Mouse (Mus musculus) neural tube, embryonic 11.5 days (tissue): ENCODE results near the gene Ppfia4. TPM values are rescaled to one million over a fixed set of nuclear protein-coding genes. Genes with fewer than 3 reads are reported as not detected.

ENCODE experiments used
- ATAC-seq: fragments of 200-750 bp; cut with Nextera tagmentation; 2 replicates; pipeline ENCODE4 v1.8.0; 2017; ENCODE audit warnings: moderate number of reproducible peaks, mild to moderate bottlenecking, moderate TSS enrichment, moderate library complexity; ENCODE audit not compliant: insufficient read depth, low FRiP score, low TSS enrichment
- DNase-seq: peaks from one replicate; pipeline ENCODE4 v3.0.0-alpha.2; 2015; ENCODE audit warnings: low spot score
- H3K27ac ChIP-seq: fragments of 300-500 bp; sonication (generic); 2 replicates; pipeline ENCODE4 v1.5.1; 2014; ENCODE audit warnings: low read depth, mild to moderate bottlenecking, low read length
- H3K27me3 ChIP-seq: fragments of 300-500 bp; sonication (generic); 2 replicates; pipeline ENCODE4 v1.6.1; 2014; ENCODE audit warnings: mild to moderate bottlenecking, low read length, mixed read lengths; ENCODE audit not compliant: control insufficient read depth, insufficient read depth
- H3K36me3 ChIP-seq: fragments of 300-500 bp; sonication (generic); 2 replicates; pipeline ENCODE4 v1.6.1; 2014; ENCODE audit warnings: mild to moderate bottlenecking, low read length, moderate library complexity, mixed read lengths; ENCODE audit not compliant: control insufficient read depth, insufficient read depth
- H3K4me1 ChIP-seq: fragments of 300-500 bp; sonication (generic); 2 replicates; pipeline ENCODE4 v1.6.1; 2014; ENCODE audit warnings: low read length, mixed read lengths; ENCODE audit not compliant: control insufficient read depth, insufficient read depth
- H3K4me2 ChIP-seq: fragments of 300-500 bp; sonication (generic); 2 replicates; pipeline ENCODE4 v1.6.1; 2014; ENCODE audit warnings: low read depth, mild to moderate bottlenecking, moderate library complexity
- H3K4me3 ChIP-seq: fragments of 300-500 bp; sonication (generic); 2 replicates; pipeline ENCODE4 v1.5.1; 2014; ENCODE audit warnings: low read depth, low read length
- H3K9ac ChIP-seq: fragments of 300-500 bp; sonication (generic); 2 replicates; pipeline ENCODE4 v1.6.1; 2014; ENCODE audit warnings: mild to moderate bottlenecking, low read length
- H3K9me3 ChIP-seq: fragments of 300-500 bp; sonication (generic); 2 replicates; pipeline ENCODE4 v1.6.1; 2016; ENCODE audit warnings: low read length; ENCODE audit not compliant: control insufficient read depth
- whole genome bisulfite sequencing: fragments of 180-500 bp; shearing (Covaris S2); extraction: QIAGEN DNeasy Blood & Tissue Kit; methylation state at CpG from one replicate; pipeline ENCODE4 v1.1.7; 2014; 5-methylcytosine and 5-hydroxymethylcytosine counted together
- polyA plus RNA-seq: library from polyadenylated mRNA; unstranded; fragments of >200 nt; fragmentation: Nextera tagmentation; extraction: Ambion mirVana; gene quantifications from 2 replicates; pipeline ENCODE4 v1.2.1, GENCODE M21; 2014

Gene Ppfia4
- polyA plus RNA-seq, 1 experiment from 2014 or later, result 3.9 TPM

DNA sequence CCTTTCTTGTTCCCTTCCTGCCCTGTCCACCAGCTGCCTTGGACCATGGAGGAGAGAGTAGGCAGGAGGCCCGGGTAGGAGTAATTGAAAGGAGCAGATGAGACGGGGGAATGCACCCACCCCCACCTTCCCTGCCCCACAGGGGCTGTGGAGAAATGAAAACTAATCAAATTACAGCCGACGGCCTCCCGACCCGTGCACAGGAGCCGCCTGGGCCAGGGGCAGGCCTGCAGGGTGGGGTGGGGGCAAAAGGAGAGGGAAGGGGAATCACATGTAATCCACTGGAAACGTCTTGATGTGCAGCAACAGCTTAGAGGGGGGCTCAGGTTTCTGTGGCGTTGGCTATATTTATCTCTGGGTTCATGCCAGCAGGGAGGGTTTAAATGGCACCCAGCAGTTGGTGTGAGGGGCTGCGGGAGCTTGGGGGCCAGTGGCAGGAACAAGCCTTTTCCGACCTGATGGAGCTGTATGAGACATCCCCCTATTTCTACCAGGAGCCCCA, 43.1 kb downstream of the Ppfia4 start, which contains the start of gene Myog:
Gene Myog, plus strand, starts transcription at position 392 of the 502 bp plus-strand sequence.
- H3K4me1 ChIP-seq, result peaks cover 5% of the 10 kb centered on the region; the same call in 1 of the 2 replicates
- H3K36me3 ChIP-seq, result no peaks in the 10 kb centered on the region
- no peak within 1 kb of the TSS for H3K4me2 ChIP-seq
- no peaks in the 10 kb centered on the region for H3K9me3 ChIP-seq
- ATAC-seq (no peak), DNase-seq (no peak)
- 51% methylated on average over 11 of the region's 11 CpGs for WGBS
- no peak within 1 kb of the TSS for H3K4me3 ChIP-seq
- no peaks in the 10 kb centered on the region for H3K27me3 ChIP-seq
- no peak within 1 kb of the TSS for H3K27ac ChIP-seq
- H3K9ac ChIP-seq, result no peak within 1 kb of the TSS

DNA sequence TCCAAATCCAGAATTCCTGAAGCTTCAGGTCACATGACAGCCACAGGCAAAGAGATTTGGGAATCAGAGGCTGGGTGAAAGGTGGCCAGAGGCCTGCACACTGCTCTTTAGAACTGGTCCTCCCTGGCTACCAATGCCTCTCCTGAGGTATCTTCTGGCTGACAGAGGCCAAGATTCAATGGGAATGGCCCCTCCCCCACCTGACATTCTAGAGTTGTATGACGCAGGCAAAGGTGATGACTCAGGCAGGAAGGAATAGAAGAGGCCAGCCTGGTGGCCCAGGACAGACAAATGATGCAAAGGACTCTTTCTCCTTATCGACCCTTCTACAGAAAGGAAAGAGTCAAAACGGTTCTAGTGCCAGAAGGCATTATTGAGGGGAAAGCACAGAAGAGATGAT, 44.5 kb downstream of the Ppfia4 start:
- no peaks in the 10 kb centered on the region for H3K36me3 ChIP-seq
- H3K9me3 ChIP-seq, result no peaks in the 10 kb centered on the region
- ATAC-seq (no peak), DNase-seq (no peak)
- H3K9ac ChIP-seq, result no peak overlapping the region
- no peak overlapping the region for H3K4me2 ChIP-seq
- peaks cover 5% of the 10 kb centered on the region; the same call in 1 of the 2 replicates for H3K4me1 ChIP-seq
- no peak overlapping the region for H3K27ac ChIP-seq
- H3K27me3 ChIP-seq, result no peaks in the 10 kb centered on the region
- H3K4me3 ChIP-seq, result no peak overlapping the region
- 84% methylated on average over 3 of the region's 3 CpGs for WGBS

DNA sequence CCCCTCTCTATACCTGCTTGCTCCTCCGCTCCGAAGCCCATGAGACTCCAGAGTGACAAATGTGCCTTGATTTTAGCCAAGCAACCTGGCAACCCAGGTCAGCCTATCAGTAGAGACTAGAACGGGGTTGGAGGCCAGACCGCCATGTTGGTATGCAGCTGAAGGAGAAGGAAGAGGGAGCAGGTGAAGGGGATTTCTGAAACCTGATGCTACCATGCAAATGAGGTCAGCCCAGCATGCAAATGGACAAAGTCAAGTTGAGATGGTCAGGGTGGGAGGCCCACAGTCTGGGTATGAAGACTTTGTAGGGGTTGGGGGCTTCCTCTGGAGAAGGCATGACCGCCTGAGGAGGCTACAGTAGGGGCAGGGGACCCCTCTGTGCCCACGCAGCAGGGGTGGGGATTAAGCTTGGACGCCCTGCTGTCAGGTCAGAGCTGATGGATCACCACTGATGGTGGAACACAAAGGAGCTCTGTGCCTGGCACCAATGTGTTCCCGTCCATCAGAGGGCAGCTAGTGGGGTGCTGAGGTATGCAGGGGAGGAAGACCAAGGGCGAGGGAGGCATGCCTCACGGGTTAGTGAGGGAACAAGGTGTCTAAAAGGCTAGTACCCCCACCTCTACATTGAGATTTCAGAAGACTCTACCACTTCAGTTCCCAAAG, 47.1 kb downstream of the Ppfia4 start:
- WGBS, result 56% methylated on average over 10 of the region's 10 CpGs
- H3K27me3 ChIP-seq, result no peaks in the 10 kb centered on the region
- no peak for ATAC-seq

DNA sequence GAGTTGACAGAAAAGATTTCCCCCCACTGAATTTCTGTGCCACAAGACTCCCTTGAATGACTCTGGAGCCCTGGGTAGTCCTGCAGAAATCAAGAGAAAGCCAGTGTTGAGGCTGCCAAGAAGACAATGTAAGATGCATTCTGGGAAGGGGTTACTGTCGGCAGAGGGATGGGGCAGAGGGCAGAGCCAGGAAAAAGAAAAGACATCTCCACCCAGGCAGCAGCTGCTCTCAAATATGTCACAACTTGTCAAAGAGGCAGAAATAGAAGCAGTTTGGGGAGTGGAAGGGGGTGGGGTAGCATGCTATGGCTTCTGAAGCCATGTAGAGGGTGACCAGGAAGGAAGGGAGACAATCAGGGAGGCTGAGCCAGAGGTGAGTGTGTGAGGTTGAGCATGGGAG, 49.6 kb downstream of the Ppfia4 start:
- Histone ChIP-seq H3K4me3 (no peak overlapping the region), H3K27me3 (no peaks in the 10 kb centered on the region), H3K9ac (no peak overlapping the region), H3K9me3 (no peaks in the 10 kb centered on the region), H3K4me2 (no peak overlapping the region), H3K27ac (no peak overlapping the region), H3K36me3 (no peaks in the 10 kb centered on the region), H3K4me1 (no peaks in the 10 kb centered on the region)
- no peak for ATAC-seq
- no peak for DNase-seq
- 59% methylated on average over 1 of the region's 1 CpGs for WGBS

More for the DNA sequence above, 47.1 kb downstream of the Ppfia4 start:
- DNase-seq, result no peak
- Histone ChIP-seq H3K27ac (no peak overlapping the region), H3K4me1 (no peaks in the 10 kb centered on the region), H3K9me3 (no peaks in the 10 kb centered on the region), H3K4me3 (no peak overlapping the region), H3K36me3 (no peaks in the 10 kb centered on the region), H3K9ac (no peak overlapping the region), H3K4me2 (no peak overlapping the region)

DNA sequence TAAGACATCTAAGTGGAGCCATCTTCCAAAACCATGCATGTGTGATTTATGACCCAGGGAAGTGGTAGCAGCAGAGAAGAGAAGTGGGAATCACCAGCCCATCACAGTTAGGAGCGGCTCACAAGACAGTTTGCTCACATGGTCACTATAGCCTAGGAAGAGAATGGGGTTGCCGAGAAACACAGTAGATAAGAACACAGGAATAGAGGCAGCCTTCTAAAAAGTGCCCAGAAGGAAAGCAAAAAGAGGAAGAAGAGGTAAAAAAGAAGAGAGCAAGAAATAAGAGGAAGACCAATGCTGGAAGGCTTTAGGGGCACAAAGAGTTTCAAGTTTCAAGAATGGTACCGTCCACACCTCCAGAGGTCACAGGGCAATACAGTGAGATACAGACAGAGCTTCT, 50.4 kb downstream of the Ppfia4 start:
- 78% methylated on average over 3 of the region's 3 CpGs for WGBS
- Histone ChIP-seq H3K27me3 (no peaks in the 10 kb centered on the region), H3K36me3 (no peaks in the 10 kb centered on the region), H3K4me3 (no peak overlapping the region), H3K27ac (no peak overlapping the region), H3K9me3 (no peaks in the 10 kb centered on the region), H3K9ac (no peak overlapping the region), H3K4me2 (no peak overlapping the region), H3K4me1 (no peaks in the 10 kb centered on the region)
- DNase-seq, result no peak
- ATAC-seq, result no peak

DNA sequence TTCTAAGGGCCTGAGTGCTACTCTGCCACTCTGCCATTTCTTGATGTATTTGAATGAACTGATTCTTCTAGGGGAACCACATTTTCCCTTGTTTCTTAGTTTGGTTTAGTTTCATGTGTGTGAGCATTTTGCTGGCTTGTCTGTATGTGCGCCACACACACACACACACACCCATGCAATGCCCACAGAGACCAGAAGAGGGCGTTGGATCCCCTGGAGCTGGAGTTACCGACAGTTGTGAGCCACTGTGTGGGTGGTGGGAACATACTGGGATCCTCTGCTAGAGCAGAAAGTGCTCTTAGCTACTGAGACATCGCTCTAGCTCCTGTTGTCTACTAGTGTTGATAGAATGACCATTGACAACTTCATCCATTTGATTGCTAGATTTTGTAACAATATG, 51.2 kb downstream of the Ppfia4 start:
- no peak overlapping the region for H3K4me2 ChIP-seq
- ATAC-seq (no peak), DNase-seq (no peak)
- no peak overlapping the region for H3K9ac ChIP-seq
- WGBS, result 78% methylated on average over 4 of the region's 4 CpGs
- H3K9me3 ChIP-seq, result no peaks in the 10 kb centered on the region
- no peaks in the 10 kb centered on the region for H3K27me3 ChIP-seq
- no peaks in the 10 kb centered on the region for H3K4me1 ChIP-seq
- H3K27ac ChIP-seq, result no peak overlapping the region
- no peaks in the 10 kb centered on the region for H3K36me3 ChIP-seq
- H3K4me3 ChIP-seq, result no peak overlapping the region

DNA sequence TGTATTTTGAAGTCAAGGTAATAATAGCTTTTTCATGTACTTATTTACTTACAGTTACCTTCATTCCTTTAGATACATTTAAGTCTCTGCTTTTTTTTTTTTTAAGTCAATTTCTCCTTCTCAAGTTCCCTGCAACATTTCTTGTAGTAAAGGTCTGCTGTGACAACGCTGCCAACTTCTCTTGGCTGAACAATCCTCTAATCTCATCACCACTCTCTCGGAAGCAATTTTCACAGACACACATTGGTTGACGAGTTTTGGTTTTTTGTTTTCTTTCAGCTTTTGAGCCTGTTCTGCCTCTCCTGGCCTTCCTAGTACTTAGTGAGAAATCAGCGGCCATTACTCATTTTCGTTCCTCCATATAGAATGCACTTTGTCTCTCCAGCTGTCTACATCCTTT, 52.6 kb downstream of the Ppfia4 start:
- H3K27me3 ChIP-seq, result no peaks in the 10 kb centered on the region
- H3K4me1 ChIP-seq, result no peaks in the 10 kb centered on the region
- H3K9ac ChIP-seq, result no peak overlapping the region
- no peaks in the 10 kb centered on the region for H3K36me3 ChIP-seq
- DNase-seq (no peak), ATAC-seq (no peak)
- H3K27ac ChIP-seq, result no peak overlapping the region
- H3K4me3 ChIP-seq, result no peak overlapping the region
- H3K4me2 ChIP-seq, result no peak overlapping the region
- 86% methylated on average over 5 of the region's 5 CpGs for WGBS
- H3K9me3 ChIP-seq, result no peaks in the 10 kb centered on the region

DNA sequence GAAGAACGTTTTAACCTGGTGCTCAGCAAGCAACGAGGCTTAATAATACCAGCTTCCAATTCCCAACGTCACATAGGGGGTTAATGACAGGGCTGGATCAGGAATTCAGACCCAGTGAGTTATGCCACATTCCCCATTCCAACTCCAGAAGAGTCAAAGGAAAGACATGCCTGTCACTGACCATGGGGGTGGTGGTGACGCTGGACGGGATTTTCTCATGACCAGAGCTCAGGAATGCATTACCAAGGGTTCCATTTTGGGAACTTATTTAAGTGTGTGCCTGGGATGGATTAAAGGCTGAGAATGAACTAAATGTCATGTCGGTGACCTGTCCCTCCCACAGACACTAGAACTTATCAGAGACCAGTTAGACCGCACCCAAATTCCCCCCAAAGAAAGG, 55.9 kb downstream of the Ppfia4 start:
- no peak overlapping the region for H3K4me2 ChIP-seq
- 83% methylated on average over 7 of the region's 7 CpGs for WGBS
- no peak for ATAC-seq

More for the DNA sequence above, 55.9 kb downstream of the Ppfia4 start:
- no peak overlapping the region for H3K9ac ChIP-seq
- H3K27me3 ChIP-seq, result no peaks in the 10 kb centered on the region
- DNase-seq, result no peak
- H3K27ac ChIP-seq, result no peak overlapping the region
- no peak overlapping the region for H3K4me3 ChIP-seq
- no peaks in the 10 kb centered on the region for H3K4me1 ChIP-seq
- H3K9me3 ChIP-seq, result no peaks in the 10 kb centered on the region
- no peaks in the 10 kb centered on the region for H3K36me3 ChIP-seq
